Mouse (Mus musculus): Measurements from ENCODE around the gene Wbp1l. TPM values are rescaled to one million over a fixed set of nuclear protein-coding genes. Genes with fewer than 3 reads are reported as not detected.

Gene Wbp1l
- polyA plus RNA-seq, 1 experiment: 33.5 TPM

- Histone ChIP-seq H3K79me3 (ENCODE audit: low read depth) (no peaks in the 10 kb centered on the region), H3K27me3 (ENCODE audit: control insufficient read depth, insufficient read depth, insufficient read length) (no peaks in the 10 kb centered on the region), H3K36me3 (ENCODE audit: control insufficient read depth, insufficient read depth) (peaks cover 2% of the 10 kb centered on the region), H3K79me2 (ENCODE audit: control insufficient read depth, insufficient read depth) (no peaks in the 10 kb centered on the region), H3K4me3 (ENCODE audit: insufficient read depth, poor library complexity, severe bottlenecking) (no peak overlapping the region), H3ac (ENCODE audit: control insufficient read depth, insufficient read length, low read depth) (no peak overlapping the region)
- TF ChIP-seq FOSL1 (IDR thresholded peaks at IDR 0.05; ENCODE audit: insufficient read depth, low read length, poor library complexity, severe bottlenecking): no peak
- no peak for TF ChIP-seq MAX (IDR thresholded peaks at IDR 0.05)
- no peak for TF ChIP-seq CTCF (IDR thresholded peaks at IDR 0.05; ENCODE audit: control insufficient read depth, insufficient read depth, insufficient read length)
- no peak for TF ChIP-seq MYOG (IDR thresholded peaks at IDR 0.05; ENCODE audit: control insufficient read depth, extremely low read depth, insufficient read length)
- no peak for TF ChIP-seq MYOD1 (IDR thresholded peaks at IDR 0.05; ENCODE audit: control insufficient read depth, insufficient read length, low read depth)
- no peak for TF ChIP-seq CEBPB (IDR thresholded peaks at IDR 0.05; ENCODE audit: low read depth)
- no peak for TF ChIP-seq USF1 (IDR thresholded peaks at IDR 0.05; ENCODE audit: low read depth)
Observed at GRCm38 (mm10) chr19:46661511-46661910, 62.6 kb downstream of the Wbp1l start.

- TF ChIP-seq USF1 (IDR thresholded peaks at IDR 0.05; ENCODE audit: low read depth) (no peak), FOSL1 (IDR thresholded peaks at IDR 0.05; ENCODE audit: insufficient read depth, low read length, poor library complexity, severe bottlenecking) (no peak), MAX (IDR thresholded peaks at IDR 0.05) (no peak), MYOD1 (IDR thresholded peaks at IDR 0.05; ENCODE audit: control insufficient read depth, insufficient read length, low read depth) (no peak), CTCF (IDR thresholded peaks at IDR 0.05; ENCODE audit: control insufficient read depth, insufficient read depth, insufficient read length) (no peak)
- H3K4me3 ChIP-seq (ENCODE audit: insufficient read depth, poor library complexity, severe bottlenecking): no peak overlapping the region
- no peak overlapping the region for H3ac ChIP-seq (ENCODE audit: control insufficient read depth, insufficient read length, low read depth)
- no peaks in the 10 kb centered on the region for H3K79me3 ChIP-seq (ENCODE audit: low read depth)
- H3K36me3 ChIP-seq (ENCODE audit: control insufficient read depth, insufficient read depth): no peaks in the 10 kb centered on the region
- peaks cover 2% of the 10 kb centered on the region for H3K27me3 ChIP-seq (ENCODE audit: control insufficient read depth, insufficient read depth, insufficient read length)
- H3K79me2 ChIP-seq (ENCODE audit: control insufficient read depth, insufficient read depth): no peaks in the 10 kb centered on the region
Observed at GRCm38 (mm10) chr19:46662214-46662613, 63.3 kb downstream of the Wbp1l start.

GRCm38 (mm10) chr19:46662784-46663183 lies 63.9 kb downstream of the Wbp1l start:
- H3K36me3 ChIP-seq (ENCODE audit: control insufficient read depth, insufficient read depth): no peaks in the 10 kb centered on the region
- H3K79me2 ChIP-seq (ENCODE audit: control insufficient read depth, insufficient read depth): no peaks in the 10 kb centered on the region
- TF ChIP-seq MYOD1 (IDR thresholded peaks at IDR 0.05; ENCODE audit: control insufficient read depth, insufficient read length, low read depth) (no peak), FOSL1 (IDR thresholded peaks at IDR 0.05; ENCODE audit: insufficient read depth, low read length, poor library complexity, severe bottlenecking) (no peak), USF1 (IDR thresholded peaks at IDR 0.05; ENCODE audit: low read depth) (no peak), CEBPB (IDR thresholded peaks at IDR 0.05; ENCODE audit: low read depth) (no peak), CTCF (IDR thresholded peaks at IDR 0.05; ENCODE audit: control insufficient read depth, insufficient read depth, insufficient read length) (no peak), MYOG (IDR thresholded peaks at IDR 0.05; ENCODE audit: control insufficient read depth, extremely low read depth, insufficient read length) (no peak), MAX (IDR thresholded peaks at IDR 0.05) (no peak)
- no peaks in the 10 kb centered on the region for H3K79me3 ChIP-seq (ENCODE audit: low read depth)
- H3K27me3 ChIP-seq (ENCODE audit: control insufficient read depth, insufficient read depth, insufficient read length): peaks cover 3% of the 10 kb centered on the region
- H3K4me3 ChIP-seq (ENCODE audit: insufficient read depth, poor library complexity, severe bottlenecking): no peak overlapping the region
- H3ac ChIP-seq (ENCODE audit: control insufficient read depth, insufficient read length, low read depth): no peak overlapping the region

- peaks cover 3% of the 10 kb centered on the region for H3K27me3 ChIP-seq (ENCODE audit: control insufficient read depth, insufficient read depth, insufficient read length)
- H3ac ChIP-seq (ENCODE audit: control insufficient read depth, insufficient read length, low read depth): no peak overlapping the region
- TF ChIP-seq FOSL1 (IDR thresholded peaks at IDR 0.05; ENCODE audit: insufficient read depth, low read length, poor library complexity, severe bottlenecking): no peak
- TF ChIP-seq USF1 (IDR thresholded peaks at IDR 0.05; ENCODE audit: low read depth): no peak
- TF ChIP-seq CEBPB (IDR thresholded peaks at IDR 0.05; ENCODE audit: low read depth): no peak
- no peak for TF ChIP-seq MAX (IDR thresholded peaks at IDR 0.05)
- TF ChIP-seq CTCF (IDR thresholded peaks at IDR 0.05; ENCODE audit: control insufficient read depth, insufficient read depth, insufficient read length): no peak
- no peak for TF ChIP-seq MYOD1 (IDR thresholded peaks at IDR 0.05; ENCODE audit: control insufficient read depth, insufficient read length, low read depth)
- no peak for TF ChIP-seq MYOG (IDR thresholded peaks at IDR 0.05; ENCODE audit: control insufficient read depth, extremely low read depth, insufficient read length)
- H3K79me3 ChIP-seq (ENCODE audit: low read depth): no peaks in the 10 kb centered on the region
- H3K36me3 ChIP-seq (ENCODE audit: control insufficient read depth, insufficient read depth): no peaks in the 10 kb centered on the region
- no peak overlapping the region for H3K4me3 ChIP-seq (ENCODE audit: insufficient read depth, poor library complexity, severe bottlenecking)
- no peaks in the 10 kb centered on the region for H3K79me2 ChIP-seq (ENCODE audit: control insufficient read depth, insufficient read depth)
Observed at GRCm38 (mm10) chr19:46665474-46665873, 66.6 kb downstream of the Wbp1l start.

GRCm38 (mm10) chr19:46667300-46667699 lies 68.4 kb downstream of the Wbp1l start:
- H3K27me3 ChIP-seq (ENCODE audit: control insufficient read depth, insufficient read depth, insufficient read length): peaks cover 12% of the 10 kb centered on the region
- H3K79me2 ChIP-seq (ENCODE audit: control insufficient read depth, insufficient read depth): no peaks in the 10 kb centered on the region
- TF ChIP-seq FOSL1 (IDR thresholded peaks at IDR 0.05; ENCODE audit: insufficient read depth, low read length, poor library complexity, severe bottlenecking) (no peak), CEBPB (IDR thresholded peaks at IDR 0.05; ENCODE audit: low read depth) (no peak), MAX (IDR thresholded peaks at IDR 0.05) (no peak), CTCF (IDR thresholded peaks at IDR 0.05; ENCODE audit: control insufficient read depth, insufficient read depth, insufficient read length) (no peak), MYOD1 (IDR thresholded peaks at IDR 0.05; ENCODE audit: control insufficient read depth, insufficient read length, low read depth) (no peak), USF1 (IDR thresholded peaks at IDR 0.05; ENCODE audit: low read depth) (no peak), MYOG (IDR thresholded peaks at IDR 0.05; ENCODE audit: control insufficient read depth, extremely low read depth, insufficient read length) (no peak)
- H3K36me3 ChIP-seq (ENCODE audit: control insufficient read depth, insufficient read depth): no peaks in the 10 kb centered on the region
- no peaks in the 10 kb centered on the region for H3K79me3 ChIP-seq (ENCODE audit: low read depth)
- H3K4me3 ChIP-seq (ENCODE audit: insufficient read depth, poor library complexity, severe bottlenecking): no peak overlapping the region
- no peak overlapping the region for H3ac ChIP-seq (ENCODE audit: control insufficient read depth, insufficient read length, low read depth)

- no peak overlapping the region for H3K4me3 ChIP-seq (ENCODE audit: insufficient read depth, poor library complexity, severe bottlenecking)
- peaks cover 20% of the 10 kb centered on the region for H3K27me3 ChIP-seq (ENCODE audit: control insufficient read depth, insufficient read depth, insufficient read length)
- no peak overlapping the region for H3ac ChIP-seq (ENCODE audit: control insufficient read depth, insufficient read length, low read depth)
- no peak for TF ChIP-seq MAX (IDR thresholded peaks at IDR 0.05)
- no peak for TF ChIP-seq MYOG (IDR thresholded peaks at IDR 0.05; ENCODE audit: control insufficient read depth, extremely low read depth, insufficient read length)
- no peaks in the 10 kb centered on the region for H3K79me3 ChIP-seq (ENCODE audit: low read depth)
- no peaks in the 10 kb centered on the region for H3K36me3 ChIP-seq (ENCODE audit: control insufficient read depth, insufficient read depth)
- H3K79me2 ChIP-seq (ENCODE audit: control insufficient read depth, insufficient read depth): no peaks in the 10 kb centered on the region
Observed at GRCm38 (mm10) chr19:46668263-46668662, 69.4 kb downstream of the Wbp1l start.

Measured in C2C12 (cell line).